Mouse (Mus musculus): ENCODE results near the gene Gm7792.
"Not testable (repeated sequence)": the region's sequence is repeated elsewhere in the genome, so short reads cannot be mapped to it uniquely, and the experiment has no call there.

The Gm7792 gene

GRCm38 (mm10) chr5:93843476-93843875 is at the start of gene Gm7792:
Gene Gm7792 (plus strand): TSS chr5:93843776.
- DNase-seq: not testable (repeated sequence)

Measured in cerebellum, adult 18-20 months (tissue).